Mouse (Mus musculus): Measurements from ENCODE around the gene Ube2r2.

DNA sequence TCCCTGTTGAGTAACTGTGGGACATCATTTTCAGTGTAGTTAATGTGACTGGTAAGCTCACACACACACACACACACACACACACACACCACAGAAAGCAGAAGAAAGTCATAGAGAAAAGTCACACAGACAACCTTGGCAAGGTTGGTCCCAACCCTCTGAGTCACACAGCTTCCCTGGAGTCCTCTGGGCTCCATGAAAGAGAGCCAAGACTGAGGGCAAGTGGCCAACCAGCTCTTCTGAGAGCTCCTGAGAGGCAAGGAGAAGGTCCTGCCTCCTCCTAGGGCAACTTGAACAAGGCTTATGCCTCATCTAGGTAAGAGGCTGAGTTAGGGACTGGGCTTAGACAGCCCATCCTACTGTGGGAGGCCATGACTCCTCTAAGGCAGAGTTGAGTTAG, 32.6 kb upstream of the Ube2r2 start:
- TF ChIP-seq POLR2A (IDR thresholded peaks at IDR 0.05; ENCODE audit: low read depth, low read length) (no peak), CTCF (IDR thresholded peaks at IDR 0.05; ENCODE audit: extremely low read depth, insufficient read depth, insufficient read length, insufficient replicate concordance) (no peak)
